Mouse (Mus musculus) stomach, embryonic 16.5 days (tissue): ENCODE measurements around the gene Eif4g3. TPM values are rescaled to one million over a fixed set of nuclear protein-coding genes. Genes with fewer than 3 reads are reported as not detected.

Source experiments
- ATAC-seq: fragments of 200-750 bp; cut with Nextera tagmentation; 2 replicates; pipeline ENCODE4 v1.8.0; 2017; ENCODE audit warnings: moderate number of reproducible peaks, moderate TSS enrichment; ENCODE audit not compliant: insufficient read depth, low FRiP score
- H3K27ac ChIP-seq: fragments of 300-500 bp; sonication (generic); 2 replicates; pipeline ENCODE4 v1.5.1; 2014; ENCODE audit warnings: low read length
- H3K27me3 ChIP-seq: fragments of 300-500 bp; sonication (generic); 2 replicates; pipeline ENCODE4 v1.6.1; 2014; ENCODE audit warnings: low read length, control low read depth, mixed read lengths; ENCODE audit not compliant: control insufficient read depth, insufficient read depth
- H3K36me3 ChIP-seq: fragments of 300-500 bp; sonication (generic); 2 replicates; pipeline ENCODE4 v1.6.1; 2014; ENCODE audit warnings: low read length; ENCODE audit not compliant: control insufficient read depth, insufficient read depth
- H3K4me1 ChIP-seq: fragments of 300-500 bp; sonication (generic); 2 replicates; pipeline ENCODE4 v1.6.1; 2014; ENCODE audit warnings: low read length, control low read depth, mixed read lengths; ENCODE audit not compliant: control insufficient read depth, insufficient read depth
- H3K4me2 ChIP-seq: fragments of 300-500 bp; sonication (generic); 2 replicates; pipeline ENCODE4 v1.6.1; 2014; ENCODE audit warnings: low read depth, low read length, mixed read lengths
- H3K4me3 ChIP-seq: fragments of 300-500 bp; sonication (generic); replicated peaks from 2 replicates; pipeline ENCODE4 v1.5.1; 2014; ENCODE audit warnings: mild to moderate bottlenecking, low read length
- H3K9ac ChIP-seq: fragments of 300-500 bp; sonication (generic); 2 replicates; pipeline ENCODE4 v1.6.1; 2014; ENCODE audit warnings: low read length
- H3K9me3 ChIP-seq: fragments of 300-500 bp; sonication (generic); replicated peaks from 2 replicates; pipeline ENCODE4 v1.6.1; 2016; ENCODE audit warnings: low read length, control low read depth; ENCODE audit not compliant: control insufficient read depth
- WGBS: fragments of 180-500 bp; shearing (Covaris S2); extraction: QIAGEN DNeasy Blood & Tissue Kit; methylation state at CpG from one replicate; pipeline ENCODE4 v1.1.7; 2014; 5-methylcytosine and 5-hydroxymethylcytosine counted together
- polyA plus RNA-seq: library from polyadenylated mRNA; unstranded; fragments of >200 nt; fragmentation: Nextera tagmentation; extraction: Ambion mirVana; gene quantifications from 2 replicates; pipeline ENCODE4 v1.2.1, GENCODE M21; 2015

Eif4g3 gene
- polyA plus RNA-seq, 1 experiment from 2014 or later: 24.8 TPM

- H3K36me3 ChIP-seq: peaks cover 20% of the 10 kb centered on the region; the same call in 1 of the 2 replicates
- no peak for ATAC-seq
- no peaks in the 10 kb centered on the region for H3K9me3 ChIP-seq
- H3K27ac ChIP-seq: no peak overlapping the region
- WGBS: 76% methylated on average over 5 of the region's 5 CpGs
- no peak overlapping the region for H3K4me2 ChIP-seq
- H3K27me3 ChIP-seq: no peaks in the 10 kb centered on the region
- H3K9ac ChIP-seq: no peak overlapping the region
- peaks cover 24% of the 10 kb centered on the region for H3K4me1 ChIP-seq
- no peak overlapping the region for H3K4me3 ChIP-seq
These were observed 228.6 kb downstream of the Eif4g3 start for GRCm38 (mm10) chr4:138221406-138221805.

GRCm38 (mm10) chr4:138222396-138222795 is 229.6 kb downstream of the Eif4g3 start:
- Histone ChIP-seq H3K4me3 (no peak overlapping the region), H3K4me2 (no peak overlapping the region), H3K9me3 (no peaks in the 10 kb centered on the region), H3K27me3 (no peaks in the 10 kb centered on the region), H3K4me1 (peaks cover 24% of the 10 kb centered on the region), H3K9ac (no peak overlapping the region), H3K27ac (no peak overlapping the region), H3K36me3 (peaks cover 21% of the 10 kb centered on the region; the same call in 1 of the 2 replicates)
- 71% methylated on average over 5 of the region's 5 CpGs for WGBS
- no peak for ATAC-seq

GRCm38 (mm10) chr4:138223623-138224022 is 230.8 kb downstream of the Eif4g3 start:
- H3K9ac ChIP-seq: no peak overlapping the region
- no peaks in the 10 kb centered on the region for H3K9me3 ChIP-seq
- H3K36me3 ChIP-seq: peaks cover 24% of the 10 kb centered on the region
- H3K27me3 ChIP-seq: no peaks in the 10 kb centered on the region
- no peak overlapping the region for H3K4me3 ChIP-seq
- peaks cover 14% of the 10 kb centered on the region for H3K4me1 ChIP-seq
- no peak for ATAC-seq
- no peak overlapping the region for H3K27ac ChIP-seq
- 76% methylated on average over 10 of the region's 10 CpGs for WGBS
- H3K4me2 ChIP-seq: no peak overlapping the region

GRCm38 (mm10) chr4:138246756-138247665 is 254.2 kb downstream of the Eif4g3 start:
- no peak overlapping the region for H3K4me2 ChIP-seq
- peaks cover 23% of the 10 kb centered on the region for H3K36me3 ChIP-seq
- no peak overlapping the region for H3K27ac ChIP-seq
- no peaks in the 10 kb centered on the region for H3K9me3 ChIP-seq
- no peak overlapping the region for H3K9ac ChIP-seq
- 57% methylated on average over 27 of the region's 27 CpGs for WGBS
- peaks cover 19% of the 10 kb centered on the region for H3K4me1 ChIP-seq
- H3K27me3 ChIP-seq: peaks cover 10% of the 10 kb centered on the region
- no peak for ATAC-seq
- no peak overlapping the region for H3K4me3 ChIP-seq

GRCm38 (mm10) chr4:138250088-138250960 is 257.5 kb downstream of the Eif4g3 start, which contains the start of the genes Sh2d5 and Kif17:
Gene Sh2d5, plus strand, starts transcription at chr4:138250403.
Gene Kif17, plus strand, starts transcription at chr4:138250435.
- peak within 1 kb of the TSS; percentile 60 for H3K9ac ChIP-seq
- H3K27ac ChIP-seq: no peak within 1 kb of the TSS
- 0 out of 2 replicates have a peak, but pooled peaks cover 6% of the 10 kb centered on the region for H3K36me3 ChIP-seq
- H3K4me3 ChIP-seq: peak within 1 kb of the TSS; percentile 55
- H3K27me3 ChIP-seq: peaks cover 10% of the 10 kb centered on the region
- ATAC-seq: peak; percentile 84; the same call in 1 of the 2 replicates
- under 1% methylated on average over 73 of the region's 74 CpGs for WGBS
- H3K4me1 ChIP-seq: peaks cover 19% of the 10 kb centered on the region
- no peaks in the 10 kb centered on the region for H3K9me3 ChIP-seq
- peak within 1 kb of the TSS; percentile 97 for H3K4me2 ChIP-seq

- H3K4me2 ChIP-seq: peak overlapping the region; percentile 44
- WGBS: 2% methylated on average over 14 of the region's 14 CpGs
- peaks cover 10% of the 10 kb centered on the region for H3K27me3 ChIP-seq
- 0 out of 2 replicates have a peak overlapping the region, but pooled peaks have one; percentile 30 for H3K9ac ChIP-seq
- H3K36me3 ChIP-seq: no peaks in the 10 kb centered on the region
- H3K4me3 ChIP-seq: peak overlapping the region; percentile 19
- no peak overlapping the region for H3K27ac ChIP-seq
- peaks cover 19% of the 10 kb centered on the region for H3K4me1 ChIP-seq
- H3K9me3 ChIP-seq: no peaks in the 10 kb centered on the region
- no peak for ATAC-seq
These were observed 259.0 kb downstream of the Eif4g3 start for GRCm38 (mm10) chr4:138251819-138252218.

GRCm38 (mm10) chr4:138252231-138252630 is 259.4 kb downstream of the Eif4g3 start:
- no peak for ATAC-seq
- Histone ChIP-seq H3K27ac (no peak overlapping the region), H3K27me3 (peaks cover 10% of the 10 kb centered on the region), H3K4me1 (peaks cover 19% of the 10 kb centered on the region), H3K36me3 (no peaks in the 10 kb centered on the region), H3K9me3 (no peaks in the 10 kb centered on the region), H3K4me3 (no peak overlapping the region), H3K9ac (no peak overlapping the region), H3K4me2 (peak overlapping the region; percentile 44)
- 23% methylated on average over 5 of the region's 5 CpGs for WGBS

- no peak for ATAC-seq
- H3K9ac ChIP-seq: no peak overlapping the region
- H3K9me3 ChIP-seq: no peaks in the 10 kb centered on the region
- no peaks in the 10 kb centered on the region for H3K36me3 ChIP-seq
- WGBS: 77% methylated on average over 22 of the region's 22 CpGs
- no peaks in the 10 kb centered on the region for H3K27me3 ChIP-seq
- no peaks in the 10 kb centered on the region for H3K4me1 ChIP-seq
- no peak overlapping the region for H3K27ac ChIP-seq
- H3K4me2 ChIP-seq: no peak overlapping the region
- no peak overlapping the region for H3K4me3 ChIP-seq
These were observed 264.4 kb downstream of the Eif4g3 start for GRCm38 (mm10) chr4:138257116-138257687.
